Mouse (Mus musculus): ENCODE data around the gene Nell2.

Nell2 gene

GRCm38 (mm10) chr15:95107246-95107809 lies 421.0 kb downstream of the Nell2 start:
- DNase-seq (ENCODE audit: low read depth in 2 of 2, low spot score in 2 of 2): no peak

- no peak for DNase-seq (ENCODE audit: low read depth in 2 of 2, low spot score in 2 of 2)
These were observed 426.8 kb downstream of the Nell2 start for GRCm38 (mm10) chr15:95101522-95101921.

DNA sequence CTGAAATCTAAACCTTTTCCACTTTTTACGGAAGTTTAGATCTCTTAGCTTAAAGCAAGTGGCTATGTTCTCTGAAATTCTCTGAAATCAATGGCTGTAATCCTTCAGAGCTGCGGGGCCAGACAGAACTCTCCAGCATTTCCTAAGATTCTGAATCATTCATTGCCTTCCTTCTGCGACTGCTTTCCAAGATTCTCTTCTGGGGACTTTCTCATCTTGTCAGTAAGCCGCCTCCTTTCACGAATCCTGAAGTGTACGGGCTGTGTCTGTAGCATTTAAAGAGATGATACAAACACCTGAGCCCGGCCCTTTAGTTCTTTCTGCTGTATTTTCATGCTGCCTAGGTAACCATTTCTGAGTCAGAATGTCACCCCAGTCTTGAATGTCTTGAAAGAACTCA lies 428.2 kb downstream of the Nell2 start:
- DNase-seq (ENCODE audit: low read depth in 2 of 2, low spot score in 2 of 2): no peak

DNA sequence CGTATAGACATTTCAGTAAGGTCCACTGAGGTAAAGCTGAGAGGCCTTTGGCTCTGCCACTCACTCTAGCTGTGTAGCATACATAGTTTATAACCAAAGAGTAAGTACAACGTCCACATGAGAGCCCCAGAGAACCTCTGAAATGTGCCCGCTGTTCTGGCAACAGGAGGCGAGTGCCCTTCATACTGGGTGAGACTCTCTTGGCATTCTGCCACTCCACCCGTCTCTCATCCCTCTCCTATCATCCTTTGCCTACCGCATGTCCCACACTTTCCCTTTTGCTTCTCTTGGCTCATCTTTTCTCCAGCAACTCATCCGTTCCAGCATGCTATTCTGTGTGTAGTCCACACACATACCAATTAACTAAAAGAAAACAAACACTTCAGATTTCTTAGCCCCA lies 442.4 kb downstream of the Nell2 start:
- DNase-seq (ENCODE audit: low read depth in 2 of 2, low spot score in 2 of 2): no peak

- no peak for DNase-seq (ENCODE audit: low read depth in 2 of 2, low spot score in 2 of 2)
These were observed 446.7 kb downstream of the Nell2 start for GRCm38 (mm10) chr15:95081654-95082053.

GRCm38 (mm10) chr15:95075356-95075755 lies 453.0 kb downstream of the Nell2 start:
- no peak for DNase-seq (ENCODE audit: low read depth in 2 of 2, low spot score in 2 of 2)

DNA sequence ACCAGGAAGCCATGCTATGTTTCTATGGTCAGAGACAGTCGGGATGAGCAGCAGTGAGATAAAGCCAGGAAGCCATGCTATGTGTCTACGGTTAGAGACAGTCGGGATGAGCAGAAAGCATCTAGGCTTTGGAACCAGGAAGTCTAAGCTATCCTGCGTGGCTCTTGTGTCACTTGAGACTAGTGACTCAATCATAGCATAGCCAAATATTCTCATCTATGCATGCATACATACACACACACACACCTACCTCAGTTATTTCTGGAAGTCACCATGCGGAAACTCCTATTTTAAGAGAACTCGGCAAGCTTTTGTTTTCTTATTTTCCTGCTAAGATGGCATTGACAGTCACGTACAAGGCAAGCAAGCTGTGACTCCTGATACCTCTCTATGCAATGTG lies 457.5 kb downstream of the Nell2 start:
- no peak for DNase-seq (ENCODE audit: low read depth in 2 of 2, low spot score in 2 of 2)

DNA sequence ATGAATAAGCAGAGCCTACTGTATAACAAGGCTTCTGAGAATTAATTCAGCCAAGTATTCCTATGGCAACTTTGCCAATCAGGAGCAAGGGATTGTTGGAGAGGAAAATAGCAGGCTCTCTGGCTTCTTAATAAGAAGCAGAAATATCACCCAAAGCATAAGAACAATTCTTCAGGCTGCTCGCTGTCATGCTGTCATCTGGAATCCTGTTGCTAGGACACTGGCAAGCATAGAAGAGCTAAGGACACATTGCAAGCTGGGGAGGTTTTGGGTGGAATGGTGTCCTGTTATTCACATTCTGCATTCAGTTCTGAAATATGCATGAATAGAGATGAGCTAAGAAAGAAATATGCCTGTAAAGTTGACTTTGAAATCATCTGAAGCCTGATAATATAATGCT lies 459.6 kb downstream of the Nell2 start:
- DNase-seq (ENCODE audit: low read depth in 2 of 2, low spot score in 2 of 2): no peak

GRCm38 (mm10) chr15:95068023-95068422 lies 460.3 kb downstream of the Nell2 start:
- no peak for DNase-seq (ENCODE audit: low read depth in 2 of 2, low spot score in 2 of 2)

GRCm38 (mm10) chr15:95055081-95055650 lies 473.2 kb downstream of the Nell2 start:
- DNase-seq (ENCODE audit: low read depth in 2 of 2, low spot score in 2 of 2): no peak

DNA sequence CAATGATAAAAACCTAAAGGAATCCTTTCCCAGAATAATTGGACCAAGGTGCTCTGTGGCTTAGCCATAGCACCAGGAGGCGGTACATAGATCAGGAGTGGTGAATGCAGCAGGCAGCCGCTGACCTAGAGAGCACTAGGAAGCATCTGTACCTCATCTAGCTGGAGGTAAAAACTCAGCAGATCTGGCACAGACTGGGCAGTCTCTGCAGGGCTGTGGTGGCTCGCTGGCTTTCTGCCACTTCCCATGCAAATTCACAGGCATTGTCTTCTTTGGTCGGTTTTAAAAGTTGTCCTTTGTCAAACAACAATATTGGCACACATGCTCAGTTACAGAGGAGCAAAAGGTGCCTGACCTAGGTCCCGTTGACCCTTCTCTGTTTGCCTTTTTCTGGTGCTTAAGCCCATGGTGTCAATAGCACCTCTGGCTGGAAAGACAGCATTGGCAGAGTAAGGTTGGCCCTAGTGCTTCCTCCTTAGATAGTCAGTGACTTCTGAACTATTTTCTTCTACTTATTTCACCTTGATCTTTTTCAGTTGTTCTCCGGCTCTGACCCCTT lies 479.1 kb downstream of the Nell2 start:
- DNase-seq (ENCODE audit: low read depth in 2 of 2, low spot score in 2 of 2): no peak

GRCm38 (mm10) chr15:95047486-95047885 lies 480.9 kb downstream of the Nell2 start:
- no peak for DNase-seq (ENCODE audit: low read depth in 2 of 2, low spot score in 2 of 2)

DNA sequence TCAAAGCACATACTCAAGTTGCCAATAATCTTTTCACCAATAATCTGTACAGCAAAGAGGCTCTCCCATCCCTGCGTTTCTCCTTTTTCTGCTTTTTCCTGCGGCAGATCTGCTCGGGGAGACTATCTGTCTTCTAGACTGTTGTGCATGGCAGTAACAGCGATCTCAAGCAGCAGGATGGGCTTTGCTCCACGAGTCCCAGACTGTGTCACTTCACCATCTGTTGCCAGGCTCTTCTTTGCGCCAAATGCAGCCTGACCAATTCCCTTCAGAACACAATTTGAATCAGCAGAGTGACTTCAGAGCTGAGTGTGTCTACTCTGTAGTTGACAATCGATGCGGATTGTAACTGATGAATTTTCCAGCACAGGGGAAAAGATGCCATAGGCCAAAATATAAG lies 484.3 kb downstream of the Nell2 start:
- no peak for DNase-seq (ENCODE audit: low read depth in 2 of 2, low spot score in 2 of 2)

GRCm38 (mm10) chr15:95042437-95042836 lies 485.9 kb downstream of the Nell2 start:
- DNase-seq (ENCODE audit: low read depth in 2 of 2, low spot score in 2 of 2): no peak

- DNase-seq (ENCODE audit: low read depth in 2 of 2, low spot score in 2 of 2): no peak
These were observed 498.9 kb downstream of the Nell2 start for GRCm38 (mm10) chr15:95029487-95029875.

DNA sequence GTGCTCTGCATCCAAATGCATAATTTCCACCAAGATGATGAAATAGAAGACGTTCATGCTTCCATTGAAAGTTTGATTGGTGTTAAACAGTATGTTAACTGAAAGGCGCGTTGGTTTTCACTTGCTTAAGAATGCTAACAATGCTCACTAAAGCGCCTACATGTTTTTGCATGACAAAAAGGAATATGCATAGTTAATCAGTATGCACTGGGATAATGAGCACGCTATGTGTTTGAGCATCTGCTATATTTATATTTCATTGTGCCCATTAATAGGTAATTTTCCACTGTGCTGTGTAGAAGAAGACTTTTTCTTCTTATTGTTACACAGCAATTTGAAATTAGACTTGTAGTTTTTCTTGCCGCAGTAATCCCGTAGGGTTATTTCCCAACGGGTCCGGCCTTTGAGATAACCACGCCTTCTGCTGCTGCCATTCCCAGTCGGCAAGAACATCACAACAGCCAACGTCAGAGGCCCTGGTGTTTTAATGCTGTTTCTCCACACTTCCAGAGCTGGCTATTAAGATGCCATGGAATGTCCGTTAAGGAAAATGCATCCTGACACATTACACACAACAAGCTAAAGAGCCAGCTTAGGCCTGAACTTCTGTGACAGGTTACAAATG lies 499.4 kb downstream of the Nell2 start:
- no peak for DNase-seq (ENCODE audit: low read depth in 2 of 2, low spot score in 2 of 2)

All from CD8-positive naive resting alpha-beta T cell, adult 2 months (primary cell).